Mouse (Mus musculus) spleen, adult 2 months (tissue): Measurements from ENCODE around the gene Myh13. TPM values are rescaled to one million over a fixed set of nuclear protein-coding genes. Genes with fewer than 3 reads are reported as not detected.

ENCODE experiments used
- DNase-seq, 2 experiments: peaks; one replicate each; pipeline versions ENCODE4 v3.0.0 to v3.0.0-alpha.2; 2012 to 2021; ENCODE audit warnings: low spot score in 2 of 2, low read depth in 1 of 2
- H3K27ac ChIP-seq: fragments of 200-500 bp; 2 replicates; pipeline ENCODE4 v1.5.1; 2012; ENCODE audit warnings: low read length, inconsistent platforms; ENCODE audit not compliant: insufficient read depth
- H3K27me3 ChIP-seq: fragments of 200-500 bp; 2 replicates; pipeline ENCODE4 v1.6.1; 2012; ENCODE audit warnings: mild to moderate bottlenecking, moderate library complexity, low read length, inconsistent platforms; ENCODE audit not compliant: control insufficient read depth, insufficient read depth
- H3K36me3 ChIP-seq: fragments of 200-500 bp; 2 replicates; pipeline ENCODE4 v1.6.1; 2012; ENCODE audit warnings: mild to moderate bottlenecking, low read length, inconsistent platforms; ENCODE audit not compliant: control insufficient read depth, insufficient read depth
- H3K4me1 ChIP-seq: fragments of 200-500 bp; 2 replicates; pipeline ENCODE4 v1.6.1; 2011; ENCODE audit warnings: inconsistent platforms; ENCODE audit not compliant: control insufficient read depth, insufficient read depth, insufficient read length
- H3K4me3 ChIP-seq: fragments of 200-500 bp; 2 replicates; pipeline ENCODE4 v1.5.1; 2011; ENCODE audit warnings: mild to moderate bottlenecking, inconsistent platforms; ENCODE audit not compliant: insufficient read depth, insufficient read length; ENCODE audit errors: extremely low read depth
- CTCF ChIP-seq: fragments of 200-500 bp; IDR thresholded peaks from 2 replicates; pipeline ENCODE4 v1.5.1; 2011; ENCODE audit warnings: mild to moderate bottlenecking, inconsistent platforms; ENCODE audit not compliant: insufficient read depth, insufficient read length, insufficient replicate concordance; ENCODE audit errors: extremely low read depth
- POLR2A ChIP-seq: fragments of 200-500 bp; IDR thresholded peaks from 2 replicates; pipeline ENCODE4 v1.6.1; 2011; ENCODE audit warnings: low read depth, low read length, inconsistent platforms
- WGBS: fragments of 180-500 bp; shearing (Covaris S2); methylation state at CpG from one replicate; pipeline ENCODE4 v1.1.7; 2018; 5-methylcytosine and 5-hydroxymethylcytosine counted together
- polyA plus RNA-seq: library from polyadenylated mRNA; depleted of rRNA; stranded (reverse); fragments of >200 nt; gene quantifications from 2 replicates; pipeline ENCODE4 v1.2.3, GENCODE M21; 2012; rRNA removed

Gene Myh13
- polyA plus RNA-seq = not detected in 2 replicates

DNA sequence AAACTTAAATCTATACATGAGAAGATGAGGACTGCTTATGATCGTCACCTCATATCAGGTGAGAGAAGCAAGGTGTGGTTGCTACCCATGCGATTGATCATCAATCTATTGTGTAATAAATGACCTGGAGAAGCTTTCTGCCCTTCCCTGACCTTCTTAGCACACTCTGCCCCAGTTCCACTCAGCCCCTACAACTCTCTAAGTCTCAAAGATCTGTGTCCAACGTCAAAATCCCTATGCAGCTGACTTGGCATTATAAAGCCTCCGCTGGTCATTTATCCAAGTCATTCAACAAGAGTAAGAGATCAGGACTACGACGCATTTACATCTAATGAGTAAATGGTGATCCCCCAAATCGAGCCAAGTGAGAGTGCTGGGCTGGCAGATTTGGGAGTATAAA is at the start of gene Myh13:
TSS of gene Myh13 (plus strand) at position 301 of the 400 bp plus-strand sequence.
- DNase-seq = no peak
- TF ChIP-seq CTCF (no peak), POLR2A (no peak)
- Histone ChIP-seq H3K4me1 (no peaks in the 10 kb centered on the region), H3K27ac (no peak within 1 kb of the TSS), H3K36me3 (no peaks in the 10 kb centered on the region), H3K27me3 (no peaks in the 10 kb centered on the region), H3K4me3 (no peak within 1 kb of the TSS)
- 82% methylated on average over 7 of the region's 7 CpGs for WGBS

DNA sequence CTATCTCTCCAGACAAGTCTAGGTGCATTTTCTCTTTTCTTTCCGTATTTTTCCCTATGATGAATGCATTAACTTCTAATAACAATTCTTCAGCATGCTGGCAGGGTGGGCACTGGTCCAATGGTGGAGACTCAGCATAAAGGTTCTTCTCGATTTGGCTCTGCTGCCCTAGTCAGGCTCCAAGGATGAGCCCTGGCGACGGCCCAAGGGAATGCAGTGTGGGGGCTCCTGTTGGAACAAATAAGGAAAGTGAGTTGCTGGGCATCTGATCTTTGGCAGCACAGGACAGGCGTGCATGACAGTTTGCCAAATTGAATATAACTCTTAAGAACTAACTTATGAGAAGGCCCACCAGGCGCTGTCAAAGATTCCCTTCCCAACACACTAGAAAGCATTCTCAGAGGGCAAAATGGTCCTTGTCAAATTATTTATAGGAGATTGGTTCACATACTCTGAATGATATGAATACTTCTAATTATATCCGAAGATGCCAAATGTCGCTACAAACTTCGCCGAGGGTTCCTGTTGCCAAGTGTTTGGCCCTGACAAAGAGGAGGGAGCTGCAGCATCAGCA is 44.8 kb upstream of the Myh13 start, which contains the start of gene Myh8:
TSS of gene Myh8 (plus strand) at position 524 of the 574 bp plus-strand sequence.
- no peak for TF ChIP-seq POLR2A
- TF ChIP-seq CTCF = no peak
- Histone ChIP-seq H3K4me1 (no peaks in the 10 kb centered on the region), H3K27ac (no peak within 1 kb of the TSS), H3K4me3 (no peak within 1 kb of the TSS), H3K27me3 (no peaks in the 10 kb centered on the region), H3K36me3 (no peaks in the 10 kb centered on the region)
- no peak for DNase-seq
- 82% methylated on average over 10 of the region's 10 CpGs for WGBS

- DNase-seq = no peak
- H3K27ac ChIP-seq = no peak overlapping the region
- H3K4me1 ChIP-seq = no peaks in the 10 kb centered on the region
- TF ChIP-seq CTCF = no peak
- TF ChIP-seq POLR2A = no peak
- no peaks in the 10 kb centered on the region for H3K27me3 ChIP-seq
- no peaks in the 10 kb centered on the region for H3K36me3 ChIP-seq
- no peak overlapping the region for H3K4me3 ChIP-seq
- WGBS = 68% methylated on average over 1 of the region's 1 CpGs
These were observed 28.0 kb upstream of the Myh13 start for GRCm38 (mm10) chr11:67293440-67293839.

DNA sequence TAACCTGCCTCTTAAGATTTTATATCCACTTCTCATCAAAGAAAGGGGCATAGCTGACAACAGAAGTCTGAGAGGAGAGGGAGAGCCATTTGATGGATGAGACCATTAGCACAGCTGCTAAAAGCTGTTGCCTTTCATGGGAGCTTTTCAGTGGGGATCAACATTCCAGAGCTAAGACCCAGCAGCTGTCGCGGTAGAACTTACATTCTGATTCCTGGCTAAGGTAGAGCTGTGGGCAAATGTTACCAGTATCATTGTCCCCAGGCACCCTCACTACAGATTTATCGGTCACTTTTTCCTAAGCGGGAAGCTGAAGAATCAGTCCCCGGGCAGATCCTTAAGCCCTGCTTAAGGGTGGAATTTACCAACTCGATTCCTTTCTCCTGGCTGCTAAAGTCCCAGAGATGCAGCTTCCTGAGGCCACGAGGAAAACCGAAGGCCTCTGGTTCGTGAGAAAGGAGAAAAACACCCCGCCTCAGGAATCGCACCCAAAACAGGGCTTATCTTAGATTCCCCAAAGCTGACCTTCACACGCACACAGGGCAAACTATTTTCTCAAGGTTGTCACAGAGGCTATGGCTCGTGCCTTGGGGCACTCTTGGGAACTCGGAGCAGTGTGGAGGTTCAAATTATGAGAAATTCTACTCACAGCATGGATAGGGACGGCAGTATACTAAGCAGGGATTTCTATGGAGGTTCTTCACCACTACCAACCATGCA is 7.6 kb upstream of the Myh13 start:
- H3K27ac ChIP-seq = no peak overlapping the region
- no peaks in the 10 kb centered on the region for H3K36me3 ChIP-seq
- no peak for DNase-seq
- TF ChIP-seq CTCF (no peak), POLR2A (no peak)
- H3K27me3 ChIP-seq = no peaks in the 10 kb centered on the region
- WGBS = 62% methylated on average over 15 of the region's 15 CpGs
- H3K4me3 ChIP-seq = no peak overlapping the region
- H3K4me1 ChIP-seq = no peaks in the 10 kb centered on the region

DNA sequence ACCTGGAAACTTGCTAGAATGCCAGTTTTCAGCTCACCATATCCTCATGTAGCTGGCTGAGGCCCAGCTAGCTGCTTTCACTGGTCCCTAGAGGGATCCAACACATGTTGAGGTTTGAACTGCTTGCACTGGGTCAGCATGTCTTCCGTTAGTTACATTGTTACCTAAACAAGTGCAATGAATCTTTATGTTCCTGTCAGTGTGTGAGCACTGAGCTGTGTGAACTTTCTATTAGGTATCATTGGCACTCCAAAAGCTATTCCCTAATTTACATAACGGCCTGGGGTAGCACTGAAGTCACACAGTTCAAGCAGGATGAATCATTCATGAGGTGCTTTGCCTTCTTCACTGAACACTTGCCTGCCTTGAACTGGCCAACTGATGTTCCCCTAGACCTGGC is 5.1 kb downstream of the Myh13 start:
- Histone ChIP-seq H3K4me3 (no peak overlapping the region), H3K27me3 (no peaks in the 10 kb centered on the region), H3K4me1 (no peaks in the 10 kb centered on the region), H3K27ac (no peak overlapping the region), H3K36me3 (no peaks in the 10 kb centered on the region)
- TF ChIP-seq CTCF = no peak
- no peak for DNase-seq
- 83% methylated on average over 2 of the region's 2 CpGs for WGBS

- no peak overlapping the region for H3K4me3 ChIP-seq
- no peaks in the 10 kb centered on the region for H3K4me1 ChIP-seq
- 46% methylated on average over 3 of the region's 3 CpGs for WGBS
- no peak overlapping the region for H3K27ac ChIP-seq
- H3K36me3 ChIP-seq = no peaks in the 10 kb centered on the region
- no peak for DNase-seq
- H3K27me3 ChIP-seq = no peaks in the 10 kb centered on the region
- TF ChIP-seq CTCF (no peak), POLR2A (no peak)
These were observed 23.1 kb downstream of the Myh13 start for GRCm38 (mm10) chr11:67344556-67344955.

- DNase-seq = no peak
- 53% methylated on average over 2 of the region's 2 CpGs for WGBS
- Histone ChIP-seq H3K4me3 (no peak overlapping the region), H3K36me3 (no peaks in the 10 kb centered on the region), H3K27me3 (no peaks in the 10 kb centered on the region), H3K27ac (no peak overlapping the region), H3K4me1 (no peaks in the 10 kb centered on the region)
- no peak for TF ChIP-seq POLR2A
- no peak for TF ChIP-seq CTCF
These were observed 23.9 kb downstream of the Myh13 start for GRCm38 (mm10) chr11:67345186-67345855.
